Mouse (Mus musculus): ENCODE results near the gene Rgp1.

GRCm38 (mm10) chr4:43561436-43561996 lies 17.0 kb upstream of the Rgp1 start:
- no peak for TF ChIP-seq POLR2A (IDR thresholded peaks at IDR 0.05; ENCODE audit: low read depth, low read length)
- no peak for TF ChIP-seq CTCF (IDR thresholded peaks at IDR 0.05; ENCODE audit: extremely low read depth, insufficient read length, insufficient replicate concordance, low read depth, low read length)
